Mouse (Mus musculus) olfactory bulb, adult 2 months (tissue): Measurements from ENCODE around the gene 1600014C23Rik.

Source experiments
- CTCF ChIP-seq: fragments of 200-500 bp; IDR thresholded peaks from 2 replicates; pipeline ENCODE4 v1.5.1; 2012; ENCODE audit warnings: low read depth, mild to moderate bottlenecking, low read length, moderate library complexity; ENCODE audit not compliant: insufficient read depth
- POLR2A ChIP-seq: fragments of 200-500 bp; IDR thresholded peaks from 2 replicates; pipeline ENCODE4 v1.6.1; 2012; ENCODE audit warnings: mild to moderate bottlenecking, low read depth, low read length, moderate library complexity; ENCODE audit not compliant: insufficient read depth

- TF ChIP-seq CTCF (no peak), POLR2A (no peak)
Measured at GRCm38 (mm10) chr17:45707376-45707775, 26.3 kb downstream of the 1600014C23Rik start.
